Mouse (Mus musculus) R1 (cell line): ENCODE measurements around the gene Zdhhc1.
A peak's percentile ranks its signal among the peaks of the same experiment; 100 is the strongest.

Source experiments
- DNase-seq: peaks from one replicate; pipeline ENCODE4 v3.0.0-alpha.2; 2018; ENCODE audit warnings: low read depth, low spot score

Zdhhc1 gene

DNA sequence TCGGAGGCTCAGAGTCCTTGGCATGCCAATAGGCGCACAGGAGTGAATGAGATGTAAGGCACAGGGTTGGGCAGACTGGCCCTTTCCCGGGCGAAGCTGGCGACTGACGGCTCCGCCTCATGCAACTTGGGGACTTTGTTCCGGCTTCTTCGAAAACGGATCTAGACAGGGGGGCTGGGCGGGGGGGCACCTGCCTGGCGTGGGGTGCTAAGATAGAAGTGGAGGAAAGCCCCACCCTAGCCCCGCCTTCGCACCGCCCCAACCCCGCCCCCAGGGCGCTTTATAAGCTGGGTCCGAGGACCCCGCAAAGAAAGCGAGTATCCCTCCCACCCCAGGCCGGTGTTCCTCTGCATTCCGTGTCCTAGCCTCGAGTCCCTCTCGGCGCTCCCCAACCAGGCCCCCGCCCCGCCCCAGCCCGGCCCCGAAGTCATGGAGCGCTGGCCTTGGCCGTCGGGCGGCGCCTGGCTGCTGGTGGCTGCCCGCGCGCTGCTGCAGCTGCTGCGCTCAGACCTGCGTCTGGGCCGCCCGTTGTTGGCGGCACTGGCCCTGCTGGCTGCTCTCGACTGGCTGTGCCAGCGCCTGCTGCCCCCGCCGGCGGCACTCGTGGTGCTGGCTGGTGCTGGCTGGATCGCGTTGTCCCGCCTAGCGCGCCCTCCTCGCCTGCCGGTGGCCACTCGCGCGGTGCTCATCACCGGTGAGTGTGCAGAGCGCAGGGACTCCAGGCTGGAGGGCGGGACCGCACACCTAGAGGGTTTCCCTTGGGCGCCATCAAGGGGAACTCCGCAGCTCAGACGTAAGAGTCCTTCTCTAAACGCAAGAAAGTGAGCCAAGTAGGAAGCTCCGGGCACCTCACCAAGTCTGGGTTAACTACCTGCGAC lies 22.0 kb upstream of the Zdhhc1 start, which contains the start of gene Hsd11b2:
Gene Hsd11b2 (plus strand): TSS at position 320 of the 878 bp plus-strand sequence.
- peak; percentile 65 for DNase-seq

DNA sequence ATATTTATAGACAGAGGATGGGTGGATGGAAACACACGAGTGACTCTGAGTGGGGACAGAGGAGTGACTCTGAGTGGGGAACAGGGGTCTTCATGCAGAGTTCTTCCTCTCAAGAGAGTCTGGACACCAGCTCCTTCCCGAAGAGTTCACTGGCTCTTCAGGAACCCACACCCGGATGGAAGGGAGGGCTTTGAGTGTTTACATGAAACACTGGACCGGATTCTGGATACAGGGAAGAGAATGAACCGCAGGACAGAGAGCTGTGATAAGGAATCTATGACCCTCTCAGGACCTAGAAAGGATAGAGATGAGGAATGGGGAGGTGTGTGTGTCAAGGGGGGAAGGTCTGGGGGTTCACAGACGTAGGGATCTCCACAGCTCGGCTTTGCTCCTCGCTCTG lies 20.6 kb upstream of the Zdhhc1 start:
- DNase-seq = no peak

DNA sequence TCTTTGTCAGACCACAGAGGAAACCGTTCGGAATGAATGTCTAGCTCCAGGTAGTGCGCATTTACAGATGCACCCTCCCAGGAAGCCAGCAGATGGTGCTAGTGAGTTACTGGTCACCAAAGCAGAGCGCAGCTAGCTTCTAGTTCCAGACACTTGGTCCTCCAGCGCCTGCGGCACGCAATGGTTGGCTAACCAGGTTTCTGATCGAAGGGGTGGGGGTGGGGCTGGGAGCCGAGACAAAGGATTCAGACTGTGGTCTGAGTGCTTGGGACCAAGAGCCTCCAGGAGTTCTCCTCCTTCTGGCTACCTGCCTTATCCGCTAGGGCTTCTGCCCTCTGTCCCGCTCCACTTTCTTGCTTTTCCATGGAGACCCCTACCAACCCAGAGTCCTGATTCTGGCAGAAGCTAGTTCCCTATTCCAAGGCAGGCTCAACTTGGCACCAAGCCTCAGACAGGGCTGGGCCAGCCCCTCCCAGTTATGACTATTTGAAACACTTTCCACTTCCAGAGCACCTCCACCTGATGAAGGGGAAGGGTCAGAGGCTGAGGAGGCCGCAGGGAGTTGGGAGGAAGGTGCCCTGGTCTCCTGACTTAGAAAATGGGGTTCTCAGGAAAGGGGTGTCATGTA lies 19.4 kb upstream of the Zdhhc1 start:
- DNase-seq = peak; percentile 95

DNA sequence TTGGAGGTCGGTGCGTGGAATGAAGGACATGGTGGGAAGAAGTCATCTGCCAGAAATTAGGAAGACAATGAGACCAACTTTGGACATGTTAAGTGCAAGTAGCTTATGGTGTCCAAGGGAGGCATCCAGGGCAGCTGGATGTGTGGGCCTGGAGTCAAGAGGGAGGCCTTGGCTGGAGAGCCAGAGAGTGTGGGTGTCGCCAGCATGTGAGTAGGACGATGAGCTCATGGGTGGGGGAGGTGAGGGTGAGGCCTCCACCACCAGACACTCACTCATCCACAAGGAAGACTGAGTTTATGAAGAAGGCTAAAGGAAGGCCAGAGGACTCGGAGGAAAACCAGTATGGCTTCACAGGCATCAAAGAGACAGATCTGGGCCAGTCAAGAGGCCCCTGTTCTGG lies 18.0 kb upstream of the Zdhhc1 start:
- DNase-seq = no peak

DNA sequence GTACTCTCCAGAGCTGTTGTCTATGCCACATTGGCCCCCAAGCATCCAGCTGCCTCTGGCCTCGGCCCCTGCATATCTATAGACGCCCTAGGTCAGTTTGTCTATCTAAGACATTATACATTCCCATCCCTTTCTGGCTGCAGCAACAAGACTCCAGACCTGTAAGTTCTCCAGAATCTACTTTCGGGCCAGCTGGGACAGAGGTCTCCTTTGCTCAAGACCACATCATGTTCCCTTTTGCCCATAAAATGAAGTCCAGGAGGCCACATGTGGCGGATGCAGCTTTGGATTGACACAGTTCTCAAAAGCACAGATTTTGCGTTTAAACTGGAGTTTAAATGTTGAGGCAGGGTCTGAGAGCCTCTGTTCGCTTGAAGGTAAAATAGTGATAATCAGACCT lies 17.5 kb upstream of the Zdhhc1 start:
- no peak for DNase-seq

DNA sequence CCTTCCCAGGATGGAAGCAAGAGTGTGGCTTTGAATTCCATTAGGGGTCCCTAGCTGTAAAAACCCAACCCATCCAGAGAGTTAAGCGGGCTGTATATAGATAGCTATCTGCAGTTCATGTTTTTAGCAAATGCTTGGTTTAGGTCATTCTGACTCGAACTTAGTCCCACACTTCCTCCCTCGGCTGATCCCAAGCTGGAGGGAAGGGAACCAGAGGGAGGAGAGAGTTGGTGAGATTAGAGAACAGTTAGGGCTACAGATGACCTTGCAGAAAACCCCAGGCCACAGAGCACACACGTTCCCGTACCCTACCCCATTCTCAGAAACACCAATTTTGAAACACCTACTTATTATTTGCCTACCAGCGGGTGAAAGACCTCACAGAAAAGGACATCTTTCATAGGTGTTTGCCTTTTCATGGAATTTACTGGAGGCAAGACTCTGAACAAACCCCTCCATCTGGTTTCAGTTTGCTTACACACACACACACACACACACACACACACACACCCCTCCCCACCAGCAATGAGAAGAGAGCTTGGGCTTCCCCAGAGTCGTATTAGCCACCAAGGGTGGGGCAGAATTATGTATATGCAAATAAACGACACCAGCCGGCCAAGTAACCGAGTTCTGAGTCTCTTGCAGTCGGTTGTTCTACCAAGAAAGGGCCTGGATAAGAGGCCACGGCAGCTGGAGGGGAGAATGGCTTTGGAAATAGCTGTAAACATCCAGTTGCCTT lies 13.5 kb upstream of the Zdhhc1 start:
- DNase-seq = no peak

DNA sequence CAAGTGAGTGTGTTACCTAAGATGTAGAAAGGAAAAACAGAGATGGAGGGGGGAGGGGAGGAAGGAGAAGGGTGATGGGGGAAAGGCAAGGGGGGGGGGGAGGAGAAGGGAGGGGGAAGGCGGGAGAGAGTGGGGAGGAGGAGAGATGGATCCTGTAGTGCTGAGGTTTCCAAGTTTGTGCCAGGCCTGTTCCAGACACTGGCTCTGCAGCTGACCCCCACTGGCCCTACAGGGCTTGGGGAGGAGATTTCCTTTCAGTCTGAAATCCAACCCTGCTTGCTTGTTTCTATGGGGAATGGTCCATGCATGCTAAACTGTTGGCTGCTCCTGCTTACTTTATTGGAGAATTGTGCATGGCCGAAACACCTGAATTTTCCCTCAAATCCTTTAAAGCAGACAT lies 12.1 kb upstream of the Zdhhc1 start:
- no peak for DNase-seq

DNA sequence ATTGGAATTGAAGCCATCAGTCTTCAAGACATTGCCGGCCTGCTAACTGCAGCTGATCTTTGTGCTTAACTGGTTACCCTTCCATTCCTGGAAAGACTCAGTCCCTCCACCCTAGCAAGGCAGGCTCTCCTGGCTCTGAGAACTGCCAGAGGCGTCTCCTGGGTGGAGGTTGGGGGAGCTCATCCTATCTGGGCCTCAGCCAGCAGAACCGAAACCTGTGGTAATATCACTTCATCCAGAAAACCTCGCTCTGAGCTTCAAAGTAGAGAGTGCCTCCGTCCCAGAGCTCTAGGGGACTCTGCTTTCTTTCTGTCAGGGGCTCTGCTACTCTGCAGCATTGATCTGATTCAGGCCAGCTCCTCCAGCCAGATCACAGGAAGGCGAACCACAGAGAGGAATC lies 10.3 kb upstream of the Zdhhc1 start:
- DNase-seq = no peak

DNA sequence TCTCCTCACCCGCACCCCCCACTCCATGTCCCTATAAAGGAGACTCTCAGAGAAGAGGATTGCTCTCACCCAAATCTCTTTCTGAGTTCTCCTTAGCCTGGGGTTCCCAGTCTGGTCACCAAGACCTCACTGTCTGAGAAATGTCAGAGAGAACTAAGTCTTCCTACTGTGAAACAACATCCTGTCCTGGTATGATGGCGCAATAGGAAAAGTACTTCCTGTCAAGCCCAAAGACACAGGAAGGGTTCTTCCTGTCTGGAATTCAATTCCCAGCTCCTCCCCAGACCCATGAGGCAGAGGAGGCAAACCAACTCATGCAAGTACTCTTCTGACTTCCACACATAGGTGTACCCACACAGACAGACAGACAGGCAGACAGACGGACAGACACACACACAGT lies 7.9 kb upstream of the Zdhhc1 start:
- DNase-seq = peak; percentile 39

DNA sequence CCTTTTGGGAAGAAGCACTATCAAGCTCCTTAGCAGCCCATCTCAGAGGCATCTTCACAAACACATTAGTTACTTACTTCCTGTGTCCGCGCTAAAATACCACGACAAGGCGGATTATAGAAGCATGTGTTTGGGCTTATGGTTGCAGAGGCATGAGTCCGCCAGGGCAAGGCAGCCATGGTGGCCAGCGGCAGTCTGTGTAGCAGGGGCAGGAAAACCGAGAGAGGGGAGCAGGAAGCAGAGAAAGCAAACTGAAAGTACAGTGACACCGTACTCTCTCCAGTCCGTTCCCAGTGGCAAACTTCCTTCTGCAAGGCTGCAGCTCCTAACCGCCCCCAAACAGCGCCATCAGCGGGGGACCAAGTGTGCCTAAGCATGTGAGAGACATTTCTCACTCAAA lies 3.1 kb upstream of the Zdhhc1 start:
- no peak for DNase-seq

DNA sequence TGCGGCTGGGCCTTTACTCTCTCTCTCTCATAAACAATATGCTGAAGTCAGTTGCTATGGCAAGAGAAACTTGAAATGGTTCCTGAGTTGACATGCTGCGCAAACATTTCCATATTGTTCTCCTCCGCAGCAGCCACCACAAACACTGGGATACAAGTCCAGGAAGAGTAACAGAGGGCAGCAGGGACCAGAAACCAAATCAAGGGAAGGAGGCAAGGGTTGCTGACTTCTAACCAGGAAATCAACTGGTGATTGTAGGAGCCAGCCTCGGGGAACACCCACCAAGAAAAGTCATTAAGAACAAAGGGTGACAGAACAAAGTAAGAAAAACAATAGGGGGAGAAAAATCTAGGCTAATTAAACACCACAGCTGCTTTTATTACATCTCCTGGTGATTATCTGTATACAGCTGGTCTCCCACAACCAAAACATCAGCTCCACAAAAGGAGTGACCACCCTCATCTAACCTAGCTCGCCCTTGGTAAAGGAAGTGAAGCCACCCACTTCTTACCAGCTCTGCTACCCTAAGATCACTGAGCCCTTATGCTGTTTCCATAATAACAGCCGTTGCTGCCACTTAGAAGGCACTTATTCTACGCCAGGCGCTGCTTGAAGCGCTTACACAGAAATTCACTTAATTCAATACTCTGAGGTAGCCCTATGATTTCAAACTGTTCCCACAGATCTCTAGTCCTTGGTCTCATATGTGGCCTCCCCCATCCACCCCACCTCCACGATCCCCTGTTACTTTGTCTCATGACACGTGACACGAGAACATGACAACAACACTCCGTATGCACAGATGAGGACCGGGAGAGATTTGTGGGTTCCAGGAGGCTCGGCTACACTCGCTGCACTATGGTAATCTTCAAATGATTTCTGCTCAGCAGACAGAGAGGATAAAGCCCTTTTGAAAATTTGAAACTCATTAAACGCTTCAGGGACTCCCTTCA lies 1.1 kb downstream of the Zdhhc1 start:
- DNase-seq = no peak

DNA sequence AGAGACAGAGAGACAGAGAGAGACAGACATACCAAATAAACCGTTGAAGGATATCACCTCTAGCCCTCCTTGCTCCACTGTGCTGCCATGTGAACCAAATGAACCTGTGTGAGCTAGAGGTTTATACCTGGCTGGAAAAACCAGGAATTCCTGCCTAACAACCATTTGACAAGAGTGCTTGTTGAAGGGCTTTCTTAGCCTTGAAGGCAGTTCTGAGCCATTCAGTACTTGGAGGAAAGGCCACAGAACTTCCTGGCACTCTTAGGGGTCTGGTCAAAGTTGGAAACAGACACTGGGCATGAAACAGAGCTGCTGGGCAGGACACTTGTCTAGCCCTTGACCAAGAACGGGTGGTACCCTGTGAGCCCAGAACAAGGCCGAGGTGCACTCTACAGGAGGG lies 2.1 kb downstream of the Zdhhc1 start:
- DNase-seq = no peak

DNA sequence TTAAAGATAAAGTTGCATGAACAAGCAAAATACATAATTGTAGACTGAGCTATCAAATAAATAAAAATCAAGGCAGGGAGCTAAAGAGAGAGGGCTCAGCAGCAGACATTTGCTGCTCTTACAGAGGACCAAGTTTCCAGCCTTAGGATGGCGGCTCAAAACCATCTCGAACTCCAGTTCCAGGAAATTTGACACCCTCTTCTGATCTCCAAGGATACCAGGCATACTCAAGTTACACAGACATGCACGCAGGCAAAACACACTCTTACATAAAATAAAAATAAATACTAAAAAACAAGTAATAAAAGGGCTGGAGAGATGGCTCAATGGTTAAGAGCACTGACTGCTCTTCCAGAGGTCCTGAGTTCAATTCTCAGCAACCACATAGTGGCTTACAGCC lies 3.2 kb downstream of the Zdhhc1 start:
- DNase-seq = no peak

DNA sequence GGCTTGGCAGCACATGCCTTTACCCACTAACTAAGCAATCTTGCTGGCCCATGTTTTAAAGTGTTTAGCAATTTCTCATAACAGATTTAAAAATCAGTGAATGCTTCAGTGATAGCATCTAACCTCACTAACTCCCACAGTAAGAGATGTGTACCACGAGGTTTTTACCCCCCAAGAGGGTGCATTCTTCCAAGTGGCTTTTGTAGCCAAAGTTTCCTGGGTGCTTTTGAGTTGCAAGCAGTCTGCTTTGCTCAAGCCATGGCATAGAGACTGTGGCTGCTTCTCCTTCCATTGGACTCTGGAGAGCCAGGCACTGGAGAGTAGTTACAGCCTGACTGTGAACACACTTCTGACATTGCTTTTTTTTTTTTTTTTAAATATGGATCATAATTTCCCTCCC lies 7.4 kb downstream of the Zdhhc1 start:
- DNase-seq = no peak

DNA sequence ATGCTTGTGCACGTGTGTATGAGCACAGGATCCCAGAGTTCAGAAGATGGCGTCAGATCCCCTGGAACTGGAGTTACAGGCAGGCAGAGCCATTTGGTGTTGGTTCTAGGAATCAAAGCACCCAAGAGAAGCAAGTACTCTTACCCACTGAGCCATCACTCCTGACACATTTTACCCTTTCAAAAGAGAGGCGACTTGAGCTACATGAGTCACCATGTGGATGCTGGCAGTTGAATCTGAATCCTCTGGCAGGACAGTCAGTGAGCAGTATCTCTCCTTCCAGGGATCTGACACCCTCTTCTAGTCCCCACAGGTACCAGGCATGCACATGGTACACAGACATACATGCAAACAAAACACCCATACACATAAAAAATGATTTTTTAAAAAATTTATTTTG lies 8.6 kb downstream of the Zdhhc1 start:
- DNase-seq = no peak

DNA sequence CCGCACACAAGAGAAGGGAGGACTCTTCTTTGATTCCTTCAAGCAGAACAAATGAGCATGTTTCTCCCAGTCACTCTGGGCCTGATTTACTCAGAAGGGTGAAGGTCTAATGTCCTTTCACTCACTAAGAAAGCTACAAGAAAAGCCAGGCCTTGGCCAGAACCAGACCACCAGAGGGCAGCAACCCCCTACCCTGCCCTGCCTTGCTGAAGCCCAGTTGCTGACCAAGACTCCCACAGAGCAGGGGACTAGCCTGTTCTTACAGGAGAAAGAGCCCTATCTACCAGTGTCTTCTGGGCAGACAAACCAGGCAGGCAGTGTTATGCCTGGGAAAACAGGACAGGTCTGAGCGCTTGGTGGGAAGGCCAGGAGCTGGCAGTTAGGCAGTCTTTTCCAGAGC lies 12.3 kb downstream of the Zdhhc1 start:
- DNase-seq = peak; percentile 36

DNA sequence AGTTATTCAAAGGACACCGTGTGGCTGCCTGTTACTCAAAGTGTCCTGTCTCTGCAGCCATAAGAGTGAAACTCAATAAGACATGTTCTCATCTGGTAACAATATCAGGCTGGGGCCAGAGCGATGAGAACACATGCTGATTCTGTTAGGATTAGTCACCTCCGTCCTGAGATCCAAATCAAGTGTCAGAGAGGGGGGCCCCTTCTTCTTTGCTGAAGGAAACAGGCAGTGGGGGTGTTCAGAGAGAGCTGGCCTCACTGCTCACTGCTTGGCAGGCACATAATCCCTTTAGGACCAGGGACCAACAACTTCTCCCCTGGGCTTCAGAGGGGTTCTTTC lies 12.7 kb downstream of the Zdhhc1 start:
- DNase-seq = no peak

DNA sequence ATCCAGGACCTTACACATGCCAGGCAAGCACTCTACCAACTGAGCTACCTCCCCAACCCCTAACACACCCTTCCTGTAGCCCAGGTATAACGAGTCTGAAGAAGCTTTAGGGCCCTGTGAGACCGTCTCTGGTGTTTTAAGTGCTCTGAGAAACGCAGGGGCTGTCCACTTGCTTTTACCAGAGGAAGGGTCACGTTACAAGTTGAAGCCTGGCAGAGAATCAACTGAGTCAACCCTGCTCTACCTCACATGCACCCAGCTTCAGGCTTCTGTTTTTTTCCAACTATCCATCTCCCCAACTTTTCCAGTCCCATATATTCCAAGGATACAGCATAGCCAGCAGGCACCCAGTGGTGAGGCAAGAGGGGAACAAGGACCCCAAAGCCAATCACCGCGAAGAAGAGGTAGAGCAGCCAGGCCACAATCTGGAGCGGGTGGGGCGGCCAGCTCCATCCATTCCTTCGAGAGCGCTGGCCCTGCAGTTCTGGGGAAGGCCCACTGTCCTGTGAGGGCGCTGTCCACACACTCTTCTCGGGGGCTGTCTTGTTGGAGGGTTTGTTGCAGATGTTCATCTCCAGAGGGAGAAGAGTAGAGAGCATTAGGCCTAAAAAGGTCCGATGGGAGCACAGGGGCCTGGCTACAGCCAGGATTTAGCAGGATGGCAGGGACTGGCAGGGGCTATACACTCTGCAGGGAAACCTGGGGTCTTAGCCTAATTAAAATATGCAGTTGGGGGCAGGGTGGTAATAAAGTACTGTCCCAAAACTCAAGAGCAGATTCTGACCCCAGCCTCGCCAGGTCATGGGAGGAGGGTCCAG lies 13.3 kb downstream of the Zdhhc1 start:
- DNase-seq = peak; percentile 39

DNA sequence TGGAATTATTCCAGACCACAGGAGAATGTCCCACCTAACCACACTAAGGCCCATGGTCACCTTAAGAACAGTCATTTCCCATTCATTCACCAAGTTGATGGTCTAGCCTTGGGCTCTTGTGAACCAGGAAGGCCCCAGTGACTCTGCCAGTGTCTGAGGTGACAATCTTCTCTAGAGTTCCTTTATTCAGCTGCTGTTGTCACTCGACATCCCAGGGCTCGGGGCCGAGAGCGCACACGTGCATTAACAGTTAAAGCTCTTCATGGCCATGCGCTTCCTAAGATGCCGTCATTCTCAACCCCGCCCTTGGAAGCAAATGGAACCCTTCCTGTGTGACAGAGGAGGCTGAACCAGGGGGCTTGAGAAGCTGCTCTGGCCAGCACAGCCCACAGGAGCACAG lies 14.6 kb downstream of the Zdhhc1 start:
- DNase-seq = no peak

DNA sequence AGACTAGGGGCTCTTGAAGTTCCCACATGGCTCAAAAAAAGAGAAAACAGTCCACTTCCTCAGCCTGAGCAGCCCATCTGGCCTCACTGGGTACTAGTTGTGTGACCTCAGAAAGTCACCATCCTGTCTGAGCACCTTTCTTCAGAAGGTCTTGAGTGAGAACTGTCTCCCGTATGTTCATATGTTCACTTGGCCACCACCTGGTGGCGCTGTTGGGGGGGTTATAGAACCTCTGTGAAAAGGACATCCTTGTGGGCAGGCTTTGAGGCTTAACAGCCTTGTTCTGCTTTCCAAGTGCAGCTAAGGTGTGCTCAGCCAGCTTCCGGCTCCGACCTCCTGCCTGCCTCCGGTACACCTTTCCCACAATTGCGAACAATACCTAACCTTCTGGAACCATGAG lies 15.2 kb downstream of the Zdhhc1 start:
- peak; percentile 90 for DNase-seq

DNA sequence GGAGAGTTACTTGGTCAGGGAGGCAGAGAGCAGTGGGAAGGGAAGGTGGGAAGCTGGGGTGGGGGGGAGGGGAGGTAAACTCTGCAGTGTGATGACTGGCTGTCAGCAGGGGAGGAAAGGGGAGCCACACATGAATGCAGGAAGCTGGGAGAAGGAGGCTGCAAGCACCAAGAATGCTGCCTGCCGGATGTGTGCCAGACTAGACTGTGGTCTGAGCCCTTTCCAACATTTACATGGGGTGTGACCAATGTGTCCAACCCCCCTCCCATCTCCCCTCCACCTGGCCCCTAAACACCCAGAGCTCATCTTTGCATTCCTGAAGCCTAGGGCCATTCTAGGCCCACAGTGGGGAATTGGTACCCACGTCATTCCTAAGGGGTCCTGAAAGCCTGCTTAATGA lies 15.7 kb downstream of the Zdhhc1 start:
- DNase-seq = peak; percentile 83
